Mouse (Mus musculus): ENCODE results near the gene Hoxc10. TPM values are rescaled to one million over a fixed set of nuclear protein-coding genes. Genes with fewer than 3 reads are reported as not detected.
A peak's percentile ranks its signal among the peaks of the same experiment; 100 is the strongest.

Gene Hoxc10
- polyA plus RNA-seq, 1 experiment from 2014 or later = 51.3 TPM

DNA sequence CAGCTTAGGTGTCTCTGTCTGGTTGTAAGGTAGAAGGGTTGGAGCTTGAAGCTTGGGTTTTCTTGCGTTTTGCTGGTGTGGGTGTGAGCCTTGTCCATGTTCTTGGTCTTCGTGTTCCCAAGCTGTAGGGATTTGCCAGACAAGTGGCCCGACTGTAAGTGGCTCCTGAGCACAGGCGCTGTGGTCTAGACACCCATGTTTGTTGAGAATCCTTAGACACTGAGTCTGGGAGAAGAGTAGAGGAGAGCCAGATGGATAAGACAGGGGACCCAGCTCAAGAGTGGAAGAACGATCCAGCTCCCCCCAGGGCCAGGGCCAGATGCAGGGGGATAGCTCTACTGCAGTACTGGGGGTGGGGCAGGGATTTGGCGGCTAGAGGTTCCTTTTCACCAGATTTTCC, 6.2 kb downstream of the Hoxc10 start:
- H3K27ac ChIP-seq (replicated peaks) = peak overlapping the region; percentile 95
- H3K4me2 ChIP-seq = peak overlapping the region; percentile 70
- H3K4me1 ChIP-seq = peaks cover 16% of the 10 kb centered on the region

DNA sequence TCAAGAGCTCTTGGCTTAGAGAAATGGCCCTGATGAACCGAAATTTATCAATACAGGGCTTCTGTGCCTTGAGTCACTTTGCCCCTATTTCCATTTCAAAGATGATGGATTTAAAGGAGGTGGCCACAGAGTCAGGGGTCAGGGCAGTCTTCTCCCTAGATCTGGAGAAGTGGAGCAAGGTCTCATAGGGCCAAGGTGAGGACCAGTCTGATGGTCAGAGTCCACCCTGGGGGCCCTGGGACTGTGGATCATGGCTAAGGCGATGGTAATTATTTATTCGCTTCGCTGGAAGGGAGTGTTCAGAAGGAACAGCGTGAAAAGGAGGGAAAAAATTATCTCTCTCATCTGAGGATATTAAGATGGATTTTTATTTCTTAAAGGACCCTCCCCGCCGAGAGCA, 8.4 kb downstream of the Hoxc10 start:
- Histone ChIP-seq H3K9me3 (replicated peaks) (no peaks in the 10 kb centered on the region), H3K27ac (replicated peaks) (peak overlapping the region; percentile 95), H3K4me3 (replicated peaks) (peak overlapping the region; percentile 64), H3K9ac (replicated peaks) (peak overlapping the region; percentile 93), H3K27me3 (replicated peaks) (peaks cover 24% of the 10 kb centered on the region; the same call in 1 of the 2 replicates), H3K4me2 (peak overlapping the region; percentile 70), H3K36me3 (no peaks in the 10 kb centered on the region), H3K4me1 (peaks cover 28% of the 10 kb centered on the region)
- 3% methylated on average over 7 of the region's 7 CpGs for WGBS
- no peak for ATAC-seq (ENCODE audit: low FRiP score)

More for the DNA sequence above, 6.2 kb downstream of the Hoxc10 start:
- Histone ChIP-seq H3K9ac (replicated peaks) (peak overlapping the region; percentile 93), H3K4me3 (replicated peaks) (peak overlapping the region; percentile 64), H3K36me3 (no peaks in the 10 kb centered on the region), H3K9me3 (replicated peaks) (no peaks in the 10 kb centered on the region), H3K27me3 (replicated peaks) (peaks cover 19% of the 10 kb centered on the region)
- 2% methylated on average over 6 of the region's 6 CpGs for WGBS
- no peak for ATAC-seq (ENCODE audit: low FRiP score)

DNA sequence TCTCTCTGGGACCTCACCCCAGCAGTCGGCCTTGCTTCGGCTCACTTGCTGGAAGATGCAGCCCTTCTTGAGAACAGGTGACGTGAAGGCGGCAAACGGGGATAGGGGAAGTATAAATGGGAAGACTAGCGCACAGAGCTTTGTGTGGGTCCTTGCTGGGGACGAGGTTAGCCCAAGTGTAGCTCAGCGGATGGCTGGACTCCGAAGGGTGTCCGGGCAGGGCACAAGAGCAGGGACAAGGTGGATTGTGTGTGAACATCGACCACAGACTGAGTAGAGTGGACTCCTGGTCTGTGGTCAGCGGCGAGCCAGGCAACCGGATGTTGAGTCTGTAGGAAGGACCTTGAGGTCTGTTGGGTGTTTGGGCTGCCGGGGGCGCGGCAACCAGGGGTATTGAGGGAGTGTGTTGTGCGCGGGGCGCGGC, 9.1 kb downstream of the Hoxc10 start:
- Histone ChIP-seq H3K9ac (replicated peaks) (peak overlapping the region; percentile 93), H3K27me3 (replicated peaks) (peaks cover 18% of the 10 kb centered on the region; the same call in 1 of the 2 replicates), H3K27ac (replicated peaks) (peak overlapping the region; percentile 95), H3K36me3 (no peaks in the 10 kb centered on the region), H3K4me2 (peak overlapping the region; percentile 70), H3K9me3 (replicated peaks) (no peaks in the 10 kb centered on the region), H3K4me1 (peaks cover 26% of the 10 kb centered on the region), H3K4me3 (replicated peaks) (peak overlapping the region; percentile 64)
- WGBS = under 1% methylated on average over 21 of the region's 21 CpGs
- ATAC-seq (ENCODE audit: low FRiP score) = no peak

DNA sequence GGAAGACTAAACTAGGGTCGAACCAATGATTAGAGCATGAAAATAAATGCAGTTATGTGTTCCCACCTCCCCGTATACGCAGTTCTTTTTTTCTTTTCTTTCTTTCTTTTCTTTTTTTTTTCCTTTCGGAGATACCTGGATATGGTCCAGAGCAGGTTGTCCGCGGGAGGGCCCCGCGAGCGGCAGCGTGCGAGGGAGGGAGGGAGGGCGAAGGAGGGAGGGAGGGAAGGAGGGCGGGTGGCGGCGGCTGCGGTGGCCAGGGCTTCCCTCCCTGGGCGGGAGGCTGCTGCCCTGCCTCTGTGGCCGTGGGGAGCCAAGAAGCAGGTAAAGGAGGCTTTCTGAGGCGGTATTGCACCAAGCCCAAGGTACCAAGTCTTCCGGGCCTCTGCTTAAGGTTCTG, 9.6 kb downstream of the Hoxc10 start, which contains the start of gene Hoxc9:
Gene Hoxc9, plus strand, starts transcription at position 269 of the 400 bp plus-strand sequence.
- peaks cover 18% of the 10 kb centered on the region; the same call in 1 of the 2 replicates for H3K27me3 ChIP-seq (replicated peaks)
- peak within 1 kb of the TSS; percentile 93 for H3K9ac ChIP-seq (replicated peaks)
- no peak for ATAC-seq (ENCODE audit: low FRiP score)
- no peaks in the 10 kb centered on the region for H3K36me3 ChIP-seq
- peak within 1 kb of the TSS; percentile 95 for H3K27ac ChIP-seq (replicated peaks)
- 2% methylated on average over 12 of the region's 20 CpGs for WGBS
- H3K4me2 ChIP-seq = peak within 1 kb of the TSS; percentile 70
- peak within 1 kb of the TSS; percentile 64 for H3K4me3 ChIP-seq (replicated peaks)
- no peaks in the 10 kb centered on the region for H3K9me3 ChIP-seq (replicated peaks)
- H3K4me1 ChIP-seq = peaks cover 26% of the 10 kb centered on the region

DNA sequence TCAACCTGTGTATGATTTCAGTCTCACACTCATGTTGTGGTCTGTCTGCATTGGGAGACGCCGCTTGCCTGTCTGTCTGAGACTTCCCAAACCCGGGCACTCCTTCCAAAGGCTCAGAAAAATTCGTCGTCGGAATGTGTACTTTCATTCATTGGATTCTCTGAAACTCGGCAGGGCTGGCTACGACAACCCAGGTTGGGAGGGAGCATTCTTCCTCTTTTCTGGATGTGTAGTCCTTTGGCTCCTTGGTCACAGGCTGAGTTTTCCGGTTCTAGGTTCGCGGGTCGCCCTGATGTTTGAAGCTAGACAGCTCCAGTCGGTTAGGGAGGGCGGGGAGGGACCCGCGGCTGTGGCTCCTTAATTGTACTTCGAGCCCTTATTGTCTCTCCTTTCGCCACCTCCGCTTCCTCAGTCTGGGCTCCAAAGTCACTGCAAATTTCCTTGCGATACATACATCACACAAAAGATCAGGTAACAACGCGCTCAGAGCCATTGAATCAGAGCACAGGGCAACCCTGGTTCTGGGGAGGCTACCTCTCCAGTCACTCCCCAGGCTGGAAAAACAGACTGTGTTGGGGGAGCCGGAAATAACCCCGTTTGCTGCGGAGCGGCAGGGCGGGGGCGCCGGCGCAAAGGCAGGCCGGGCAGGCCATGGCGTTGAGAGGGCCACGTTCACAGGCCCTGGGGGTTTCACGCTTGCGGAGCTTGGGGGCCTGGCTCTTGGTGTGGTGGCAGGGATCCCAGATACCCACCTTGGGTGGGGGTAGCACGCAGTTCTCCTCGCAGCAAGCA, 10.2 kb downstream of the Hoxc10 start:
- Histone ChIP-seq H3K36me3 (no peaks in the 10 kb centered on the region), H3K9ac (replicated peaks) (peak overlapping the region; percentile 93), H3K4me2 (peak overlapping the region; percentile 70), H3K4me1 (peaks cover 26% of the 10 kb centered on the region), H3K27ac (replicated peaks) (peak overlapping the region; percentile 95), H3K27me3 (replicated peaks) (peaks cover 18% of the 10 kb centered on the region; the same call in 1 of the 2 replicates), H3K9me3 (replicated peaks) (no peaks in the 10 kb centered on the region), H3K4me3 (replicated peaks) (peak overlapping the region; percentile 64)
- under 1% methylated on average over 37 of the region's 37 CpGs for WGBS
- peak; percentile 2; the same call in 1 of the 2 replicates for ATAC-seq (ENCODE audit: low FRiP score)

DNA sequence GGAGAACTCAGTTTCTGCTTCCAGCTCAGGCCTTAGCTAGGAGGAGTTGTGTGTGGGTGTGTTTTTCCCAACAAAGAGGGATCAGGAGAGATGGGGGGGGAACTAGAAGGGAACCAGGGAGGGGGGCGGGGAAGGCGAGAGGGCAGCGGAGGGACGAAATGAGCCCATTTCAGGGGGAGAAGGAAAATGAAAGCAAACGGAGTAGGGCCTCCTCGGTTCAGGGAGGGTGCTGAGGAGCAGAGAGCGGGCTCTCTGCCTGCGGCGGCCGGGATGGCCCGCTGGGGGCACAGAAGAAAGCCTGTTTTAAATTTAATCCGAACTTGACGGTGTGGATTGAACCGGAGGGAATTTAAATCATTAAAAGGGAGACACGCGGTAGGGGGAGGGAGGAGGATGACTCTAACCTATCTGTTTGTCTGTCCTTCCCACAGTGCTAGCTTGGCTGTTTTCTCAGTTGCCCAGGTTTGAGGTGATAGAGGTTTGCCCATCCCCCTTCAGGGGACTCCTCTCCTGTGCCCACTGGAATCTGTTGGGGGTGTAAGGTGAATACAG, 10.9 kb downstream of the Hoxc10 start:
- H3K9ac ChIP-seq (replicated peaks) = peak overlapping the region; percentile 93
- peaks cover 27% of the 10 kb centered on the region for H3K4me1 ChIP-seq
- H3K36me3 ChIP-seq = no peaks in the 10 kb centered on the region
- H3K27me3 ChIP-seq (replicated peaks) = peaks cover 18% of the 10 kb centered on the region; the same call in 1 of the 2 replicates
- H3K9me3 ChIP-seq (replicated peaks) = no peaks in the 10 kb centered on the region
- peak overlapping the region; percentile 64 for H3K4me3 ChIP-seq (replicated peaks)
- peak overlapping the region; percentile 95 for H3K27ac ChIP-seq (replicated peaks)
- ATAC-seq (ENCODE audit: low FRiP score) = peak; percentile 5; the same call in 1 of the 2 replicates
- 2% methylated on average over 16 of the region's 16 CpGs for WGBS
- H3K4me2 ChIP-seq = peak overlapping the region; percentile 70

DNA sequence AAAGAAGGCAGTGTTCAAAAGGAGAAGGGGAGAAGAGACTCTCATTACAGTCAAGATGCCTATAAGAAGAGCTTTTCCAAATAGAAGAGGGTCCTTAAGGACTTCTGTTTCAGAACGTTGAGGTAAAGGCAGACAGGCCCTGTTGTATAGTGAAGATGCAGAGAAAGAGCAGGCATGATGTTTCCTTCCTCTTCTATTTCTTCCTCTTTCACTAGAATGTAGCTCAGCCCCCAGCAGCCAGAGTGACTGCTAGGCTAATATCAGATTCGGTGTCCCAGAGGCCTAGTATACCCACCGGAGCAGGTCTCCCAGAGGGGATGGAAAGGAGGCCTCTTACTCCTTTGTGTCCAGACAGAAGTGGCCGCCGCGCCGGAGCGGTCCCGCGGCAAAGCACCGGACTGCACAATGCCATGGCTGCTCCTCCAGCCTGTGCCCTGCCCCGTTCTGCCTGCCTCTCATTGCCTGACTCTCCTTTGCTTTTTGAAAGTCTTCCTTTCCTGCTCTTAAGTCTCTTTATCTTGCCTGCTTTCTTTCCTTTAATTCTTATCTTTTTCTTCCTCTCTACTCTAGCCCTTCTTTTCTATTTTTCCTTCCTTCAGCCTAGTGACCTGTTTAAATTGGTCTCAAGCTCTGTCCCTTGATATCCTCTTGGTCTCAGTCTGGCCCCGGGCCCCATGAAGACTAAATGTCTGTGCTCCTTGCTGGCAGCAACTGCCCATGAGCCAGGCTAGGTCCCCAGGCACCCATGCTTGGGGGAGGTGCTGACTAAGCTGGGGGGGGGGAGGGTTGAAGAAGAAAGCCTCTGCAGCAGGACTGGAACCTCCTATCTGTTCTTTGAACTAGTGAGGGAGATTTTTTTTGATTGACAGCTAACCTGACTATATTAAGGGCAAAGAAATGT, 12.3 kb downstream of the Hoxc10 start:
- Histone ChIP-seq H3K4me1 (peaks cover 37% of the 10 kb centered on the region), H3K4me2 (peak overlapping the region; percentile 70), H3K27ac (replicated peaks) (peak overlapping the region; percentile 95), H3K9ac (replicated peaks) (peak overlapping the region; percentile 93), H3K36me3 (no peaks in the 10 kb centered on the region), H3K9me3 (replicated peaks) (no peaks in the 10 kb centered on the region), H3K4me3 (replicated peaks) (peak overlapping the region; percentile 64), H3K27me3 (replicated peaks) (peaks cover 14% of the 10 kb centered on the region; the same call in 1 of the 2 replicates)
- 4% methylated on average over 13 of the region's 13 CpGs for WGBS
- ATAC-seq (ENCODE audit: low FRiP score) = no peak

DNA sequence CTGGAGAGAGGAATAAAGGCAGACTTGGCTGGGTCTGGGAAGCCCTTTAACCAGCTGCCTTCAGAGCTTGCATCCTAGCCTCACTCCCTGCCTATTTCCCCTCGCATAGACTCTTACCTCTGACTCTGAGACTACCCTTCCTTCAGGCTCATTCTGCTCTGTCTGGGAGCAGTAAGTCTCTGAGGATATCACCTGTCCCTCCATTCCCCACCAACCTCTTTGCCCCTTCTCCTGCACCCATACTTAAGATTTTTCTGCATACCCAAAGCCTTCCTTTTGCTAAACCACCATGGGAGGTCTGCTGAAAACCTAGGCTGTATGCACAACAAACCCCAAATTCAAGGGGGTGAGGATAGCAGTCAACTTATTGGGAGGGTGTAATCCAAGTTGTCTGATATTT, 13.3 kb downstream of the Hoxc10 start:
- Histone ChIP-seq H3K27ac (replicated peaks) (peak overlapping the region; percentile 95), H3K9me3 (replicated peaks) (no peaks in the 10 kb centered on the region), H3K36me3 (no peaks in the 10 kb centered on the region), H3K4me1 (peaks cover 44% of the 10 kb centered on the region), H3K4me2 (peak overlapping the region; percentile 70), H3K27me3 (replicated peaks) (peaks cover 14% of the 10 kb centered on the region; the same call in 1 of the 2 replicates), H3K9ac (replicated peaks) (peak overlapping the region; percentile 93), H3K4me3 (replicated peaks) (peak overlapping the region; percentile 64)
- ATAC-seq (ENCODE audit: low FRiP score) = no peak
- WGBS = 12% methylated on average over 1 of the region's 1 CpGs

DNA sequence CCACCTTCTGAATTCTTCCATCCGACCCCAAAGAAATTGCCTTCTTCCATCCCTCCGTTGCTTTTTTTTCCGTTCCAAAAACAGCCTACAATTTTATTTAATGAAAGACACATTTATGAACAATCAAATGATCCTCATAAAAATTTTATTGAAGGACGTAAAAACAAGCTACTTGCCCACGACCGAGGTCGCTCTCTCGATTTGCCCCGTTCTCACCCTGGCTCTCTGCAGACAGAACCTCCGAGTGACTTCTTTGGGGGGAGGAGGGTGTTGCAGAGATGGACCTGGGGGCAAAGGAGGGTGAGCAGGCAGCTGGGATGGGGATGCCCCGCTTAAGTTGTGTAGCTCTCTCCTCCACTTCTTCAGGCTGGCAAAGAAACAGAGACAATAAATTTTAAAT, 13.8 kb downstream of the Hoxc10 start:
- Histone ChIP-seq H3K4me2 (peak overlapping the region; percentile 70), H3K27me3 (replicated peaks) (peaks cover 14% of the 10 kb centered on the region; the same call in 1 of the 2 replicates), H3K9me3 (replicated peaks) (no peaks in the 10 kb centered on the region), H3K4me3 (replicated peaks) (peak overlapping the region; percentile 64), H3K27ac (replicated peaks) (peak overlapping the region; percentile 95), H3K36me3 (no peaks in the 10 kb centered on the region), H3K4me1 (peaks cover 46% of the 10 kb centered on the region), H3K9ac (replicated peaks) (peak overlapping the region; percentile 93)
- WGBS = 3% methylated on average over 11 of the region's 11 CpGs
- no peak for ATAC-seq (ENCODE audit: low FRiP score)

DNA sequence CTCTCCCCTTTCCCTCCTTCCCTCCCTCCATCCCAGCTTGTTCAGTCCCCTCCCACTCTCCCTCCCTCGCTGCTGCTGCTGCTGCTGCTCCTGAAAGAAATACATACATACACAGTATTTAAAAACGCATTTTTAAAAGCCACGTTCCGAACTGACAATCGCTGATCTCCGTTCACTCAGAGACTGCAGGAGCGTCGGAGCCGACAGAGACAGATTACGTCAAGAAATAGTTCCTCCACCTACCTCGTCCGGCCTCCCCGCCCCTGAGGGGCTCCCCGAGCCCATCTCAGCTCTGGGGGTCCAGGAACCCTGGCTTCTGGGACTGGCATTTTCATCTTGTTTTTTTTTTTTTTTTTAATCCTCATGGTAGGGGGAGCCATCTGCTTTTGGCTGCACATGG, 14.3 kb downstream of the Hoxc10 start:
- Histone ChIP-seq H3K4me1 (peaks cover 52% of the 10 kb centered on the region), H3K27me3 (replicated peaks) (peaks cover 16% of the 10 kb centered on the region; the same call in 1 of the 2 replicates), H3K9me3 (replicated peaks) (no peaks in the 10 kb centered on the region), H3K36me3 (no peaks in the 10 kb centered on the region), H3K9ac (replicated peaks) (peak overlapping the region; percentile 93), H3K27ac (replicated peaks) (peak overlapping the region; percentile 95), H3K4me3 (replicated peaks) (peak overlapping the region; percentile 64), H3K4me2 (peak overlapping the region; percentile 70)
- ATAC-seq (ENCODE audit: low FRiP score) = no peak
- under 1% methylated on average over 14 of the region's 14 CpGs for WGBS
